Mouse (Mus musculus) splenic B cell, adult 2 months (primary cell): ENCODE results near the gene Man2c1.
A peak's percentile ranks its signal among the peaks of the same experiment; 100 is the strongest.

Experiments used
- DNase-seq: peaks from one replicate; pipeline ENCODE4 v3.0.0-alpha.2; 2011; ENCODE audit warnings: low read depth, low spot score
- H3K27me3 ChIP-seq: 2 replicates; pipeline ENCODE4 v1.6.1; 2012; ENCODE audit warnings: mild to moderate bottlenecking, low read length, moderate library complexity, mixed read lengths; ENCODE audit not compliant: control insufficient read depth, poor library complexity, insufficient read depth, severe bottlenecking
- H3K36me3 ChIP-seq: 2 replicates; pipeline ENCODE4 v1.6.1; 2012; ENCODE audit warnings: mild to moderate bottlenecking, low read length, moderate library complexity, mixed read lengths; ENCODE audit not compliant: control insufficient read depth, poor library complexity, insufficient read depth, severe bottlenecking

Man2c1 gene

GRCm38 (mm10) chr9:57130577-57131433 lies at the start of gene Man2c1:
Man2c1 (plus strand) TSS chr9:57130690.
- peak; percentile 97 for DNase-seq
- peaks cover 5% of the 10 kb centered on the region; the same call in 1 of the 2 replicates for H3K36me3 ChIP-seq

GRCm38 (mm10) chr9:57082236-57082635 lies 48.3 kb upstream of the Man2c1 start:
- DNase-seq, result no peak
- no peaks in the 10 kb centered on the region for H3K27me3 ChIP-seq
- H3K36me3 ChIP-seq, result peaks cover 5% of the 10 kb centered on the region

More at GRCm38 (mm10) chr9:57130577-57131433, at the start of gene Man2c1:
- H3K27me3 ChIP-seq, result no peaks in the 10 kb centered on the region

GRCm38 (mm10) chr9:57117261-57117755 lies 13.2 kb upstream of the Man2c1 start:
- H3K27me3 ChIP-seq, result no peaks in the 10 kb centered on the region
- H3K36me3 ChIP-seq, result peaks cover 17% of the 10 kb centered on the region
- DNase-seq, result no peak

DNA sequence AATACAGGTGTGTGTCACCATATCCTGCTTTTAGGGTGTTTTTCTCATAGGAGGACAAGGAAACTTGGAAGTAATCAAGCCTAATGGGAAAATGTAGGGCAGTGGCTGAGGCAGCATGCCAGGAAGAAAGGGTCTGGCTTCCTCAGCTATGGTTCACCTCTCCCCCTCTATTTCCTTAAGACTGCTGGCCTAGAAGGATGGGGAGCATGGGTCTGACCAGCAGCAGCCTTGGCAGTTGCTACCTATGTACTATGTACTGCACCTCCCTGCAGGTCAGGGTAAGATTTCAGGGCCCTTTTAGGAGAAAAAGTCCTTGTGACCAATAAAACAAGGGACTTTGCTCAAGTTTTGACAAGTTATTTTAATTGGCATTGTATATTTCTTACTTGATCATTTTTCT lies 849 bp upstream of the Man2c1 start:
- peaks cover 11% of the 10 kb centered on the region; the same call in 1 of the 2 replicates for H3K36me3 ChIP-seq

DNA sequence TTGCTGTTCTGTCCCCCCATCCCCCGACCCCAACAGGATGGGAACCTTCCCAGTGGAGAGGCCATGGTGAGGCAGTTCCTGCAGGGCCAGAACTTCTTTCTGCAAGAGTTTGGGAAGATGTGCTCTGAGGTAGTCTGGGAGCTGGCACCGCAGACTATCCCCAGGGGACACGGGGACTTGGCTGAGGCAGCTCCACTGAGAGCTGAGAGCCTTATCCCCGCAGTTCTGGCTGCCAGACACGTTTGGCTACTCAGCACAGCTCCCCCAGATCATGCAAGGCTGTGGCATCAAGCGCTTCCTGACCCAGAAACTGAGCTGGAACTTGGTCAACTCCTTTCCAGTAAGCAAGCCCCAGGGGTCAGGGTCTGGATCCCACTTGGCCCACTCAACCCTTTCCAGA lies 6.8 kb downstream of the Man2c1 start:
- H3K36me3 ChIP-seq, result peaks cover 2% of the 10 kb centered on the region
- DNase-seq, result no peak
- H3K27me3 ChIP-seq, result no peaks in the 10 kb centered on the region

More for the DNA sequence above, 849 bp upstream of the Man2c1 start:
- no peak for DNase-seq
- no peaks in the 10 kb centered on the region for H3K27me3 ChIP-seq

DNA sequence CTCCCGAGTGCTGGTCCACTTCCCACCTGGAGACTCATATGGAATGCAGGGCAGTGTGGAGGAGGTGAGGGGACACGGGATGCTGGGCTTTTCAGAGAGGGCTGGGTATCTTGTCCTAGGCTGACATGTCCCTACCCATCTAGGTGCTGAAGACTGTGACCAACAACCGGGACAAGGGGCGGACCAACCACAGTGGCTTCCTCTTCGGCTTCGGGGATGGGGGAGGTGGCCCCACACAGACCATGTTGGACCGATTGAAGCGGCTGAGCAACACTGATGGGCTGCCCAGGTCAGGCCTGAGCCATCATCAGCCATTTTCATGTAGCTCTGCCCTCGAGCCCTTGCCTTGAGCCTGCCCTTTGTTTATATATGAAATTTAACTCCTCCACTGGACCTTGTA lies 7.3 kb downstream of the Man2c1 start:
- no peak for DNase-seq
- H3K27me3 ChIP-seq, result no peaks in the 10 kb centered on the region

GRCm38 (mm10) chr9:57138507-57138906 lies 8.0 kb downstream of the Man2c1 start:
- Histone ChIP-seq H3K36me3 (peaks cover 5% of the 10 kb centered on the region), H3K27me3 (no peaks in the 10 kb centered on the region)
- no peak for DNase-seq

More for the DNA sequence above, 7.3 kb downstream of the Man2c1 start:
- peaks cover 2% of the 10 kb centered on the region for H3K36me3 ChIP-seq

DNA sequence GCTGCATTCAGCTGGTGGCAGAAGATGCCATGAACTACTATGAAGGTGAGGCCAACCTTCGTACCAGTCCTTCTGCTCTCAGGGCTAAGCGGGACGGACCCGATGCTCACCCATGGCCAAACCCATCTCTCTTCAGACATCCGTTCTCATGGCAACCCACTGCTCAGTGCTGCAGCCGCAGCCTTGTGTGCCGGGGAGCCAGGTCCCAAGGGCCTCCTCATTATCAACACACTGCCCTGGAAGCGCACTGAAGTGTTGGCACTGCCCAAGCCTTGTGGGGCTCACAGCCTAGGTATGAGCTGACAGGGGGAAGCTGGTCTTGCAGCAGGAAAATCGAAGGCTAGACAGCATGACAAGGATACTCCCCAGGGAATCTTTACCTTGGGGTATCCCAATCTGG lies 8.6 kb downstream of the Man2c1 start:
- no peak for DNase-seq
- no peaks in the 10 kb centered on the region for H3K27me3 ChIP-seq
- peaks cover 5% of the 10 kb centered on the region for H3K36me3 ChIP-seq

DNA sequence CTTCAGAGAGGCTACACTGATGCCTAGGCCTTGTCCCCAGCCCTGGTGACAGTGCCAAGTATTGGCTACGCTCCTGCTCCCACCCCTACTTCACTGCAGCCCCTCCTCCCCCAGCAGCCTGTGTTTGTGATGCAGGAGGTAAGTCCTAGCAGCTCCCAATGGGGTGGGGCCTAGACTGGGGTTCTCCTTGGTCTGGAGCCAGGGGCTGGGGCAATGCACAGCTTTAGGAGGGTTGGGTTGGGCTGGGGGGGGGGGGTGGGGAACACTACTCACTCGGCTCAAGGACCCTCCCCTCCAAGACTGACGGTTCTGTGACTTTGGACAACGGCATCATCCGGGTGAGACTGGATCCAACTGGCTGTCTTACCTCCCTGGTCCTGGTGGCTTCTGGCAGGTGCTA lies 9.1 kb downstream of the Man2c1 start:
- H3K27me3 ChIP-seq, result no peaks in the 10 kb centered on the region
- no peak for DNase-seq
- H3K36me3 ChIP-seq, result peaks cover 5% of the 10 kb centered on the region

DNA sequence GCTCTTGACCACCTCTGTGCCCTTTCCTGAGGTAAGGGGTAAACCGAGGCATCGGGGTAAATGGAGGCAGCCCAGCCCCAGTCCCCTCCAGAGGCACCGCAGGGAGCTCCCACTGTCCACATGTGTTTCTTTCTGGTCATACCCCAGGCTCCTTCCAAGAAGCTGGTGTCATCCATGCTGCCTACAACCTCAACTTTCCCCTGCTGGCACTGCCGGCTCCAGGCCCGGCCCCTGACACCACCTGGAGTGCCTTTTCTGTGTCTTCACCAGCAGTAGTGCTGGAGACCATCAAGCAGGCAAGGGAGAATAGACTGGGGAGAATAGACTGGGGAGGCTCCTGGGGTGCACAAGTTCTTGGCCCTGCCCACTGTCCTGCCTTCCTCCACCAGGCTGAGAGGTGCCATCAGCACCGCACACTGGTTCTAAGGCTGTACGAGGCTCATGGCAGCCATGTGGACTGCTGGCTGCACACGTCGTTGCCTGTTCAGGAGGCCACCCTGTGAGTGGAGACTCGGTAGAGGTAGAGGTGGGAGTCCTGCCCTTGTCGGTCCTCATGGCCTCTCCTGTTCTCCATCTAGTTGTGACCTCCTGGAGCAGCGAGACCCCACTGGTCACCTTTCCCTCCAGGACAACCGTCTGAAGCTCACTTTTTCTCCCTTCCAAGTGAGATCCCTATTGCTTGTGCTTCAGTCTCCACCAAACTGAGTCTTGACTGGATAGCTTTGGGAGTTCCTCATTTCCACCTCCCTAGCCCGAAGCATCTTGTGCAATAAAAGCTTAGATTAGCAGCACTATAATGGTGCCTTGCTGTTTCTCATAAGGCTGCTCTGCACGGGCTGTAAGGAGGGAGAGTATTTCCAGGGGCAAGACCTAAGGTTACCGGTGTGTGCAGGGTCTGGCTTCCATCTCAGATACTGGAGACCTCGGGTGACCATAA lies 11.2 kb downstream of the Man2c1 start:
- peaks cover 5% of the 10 kb centered on the region for H3K36me3 ChIP-seq
- H3K27me3 ChIP-seq, result no peaks in the 10 kb centered on the region
- DNase-seq, result no peak

- DNase-seq, result no peak
- Histone ChIP-seq H3K27me3 (no peaks in the 10 kb centered on the region), H3K36me3 (peaks cover 5% of the 10 kb centered on the region)
Measured at GRCm38 (mm10) chr9:57143212-57143611, 12.7 kb downstream of the Man2c1 start.

DNA sequence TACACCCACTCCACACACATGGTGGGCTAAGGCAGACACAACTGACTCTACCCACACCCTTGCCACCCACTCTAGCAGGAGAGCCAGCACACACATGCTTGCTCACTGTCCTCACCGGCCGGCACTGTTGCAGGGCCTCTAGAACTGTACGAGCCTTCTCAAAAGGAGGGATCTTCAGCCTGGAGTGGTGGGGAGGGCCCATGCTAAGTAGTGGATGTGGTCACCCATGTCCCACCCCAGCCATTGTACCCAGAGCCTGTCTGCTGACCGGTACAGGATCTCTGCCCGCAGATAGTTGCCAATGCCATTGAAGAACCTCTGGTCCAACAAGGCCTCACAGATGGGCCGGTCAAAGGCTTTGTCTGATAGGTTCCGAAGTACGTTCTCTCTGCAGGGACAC lies 14.3 kb downstream of the Man2c1 start:
- no peaks in the 10 kb centered on the region for H3K27me3 ChIP-seq
- H3K36me3 ChIP-seq, result peaks cover 5% of the 10 kb centered on the region
- no peak for DNase-seq

- H3K27me3 ChIP-seq, result no peaks in the 10 kb centered on the region
- H3K36me3 ChIP-seq, result peaks cover 3% of the 10 kb centered on the region
Measured at GRCm38 (mm10) chr9:57146451-57147066, 16.1 kb downstream of the Man2c1 start.

More at GRCm38 (mm10) chr9:57146451-57147066, 16.1 kb downstream of the Man2c1 start:
- DNase-seq, result no peak
